Mouse (Mus musculus) common myeloid progenitor, adult 5-6 weeks (primary cell): Measurements from ENCODE around the gene Alg14. TPM values are rescaled to one million over a fixed set of nuclear protein-coding genes. Genes with fewer than 3 reads are reported as not detected.

ENCODE experiments used
- ATAC-seq: replicated peaks from 2 replicates; pipeline ENCODE4 v1.8.0; 2016; ENCODE audit warnings: low read depth, mild to moderate bottlenecking, moderate TSS enrichment, inconsistent platforms; ENCODE audit not compliant: poor library complexity, severe bottlenecking
- total RNA-seq: library from RNA; stranded (forward); fragments of 200-1000, 187-1606 nt; gene quantifications from 2 replicates; pipeline ENCODE4 v1.2.3, GENCODE M21; 2017

The Alg14 gene
- total RNA-seq, 1 experiment from 2014 or later, result 12.1 TPM

GRCm38 (mm10) chr3:121329647-121330046 is 38.1 kb downstream of the Alg14 start:
- ATAC-seq, result no peak

GRCm38 (mm10) chr3:121330244-121330646 is 38.7 kb downstream of the Alg14 start:
- peak; percentile 86 for ATAC-seq

GRCm38 (mm10) chr3:121336234-121336890 is 44.8 kb downstream of the Alg14 start:
- ATAC-seq, result no peak

- peak; percentile 63; the same call in 1 of the 2 replicates for ATAC-seq
Measured at GRCm38 (mm10) chr3:121338687-121339086, 47.1 kb downstream of the Alg14 start.

- no peak for ATAC-seq
Measured at GRCm38 (mm10) chr3:121340321-121340761, 48.8 kb downstream of the Alg14 start.

GRCm38 (mm10) chr3:121343224-121343623 is 51.7 kb downstream of the Alg14 start:
- ATAC-seq, result no peak

- ATAC-seq, result peak; percentile 53
Measured at GRCm38 (mm10) chr3:121344056-121344945, 52.7 kb downstream of the Alg14 start.

- ATAC-seq, result peak; percentile 84
Measured at GRCm38 (mm10) chr3:121344951-121345642, 53.5 kb downstream of the Alg14 start.

GRCm38 (mm10) chr3:121345643-121346000 is 54.0 kb downstream of the Alg14 start:
- no peak for ATAC-seq

GRCm38 (mm10) chr3:121346507-121347267 is 55.1 kb downstream of the Alg14 start:
- ATAC-seq, result no peak

GRCm38 (mm10) chr3:121348792-121349191 is 57.2 kb downstream of the Alg14 start:
- ATAC-seq, result no peak

- no peak for ATAC-seq
Measured at GRCm38 (mm10) chr3:121349334-121350169, 58.0 kb downstream of the Alg14 start.

GRCm38 (mm10) chr3:121351257-121351656 is 59.7 kb downstream of the Alg14 start:
- ATAC-seq, result peak; percentile 39

GRCm38 (mm10) chr3:121354281-121354680 is 62.7 kb downstream of the Alg14 start:
- ATAC-seq, result peak; percentile 53

- 0 out of 2 replicates have a peak, but pooled peaks have one; percentile 9 for ATAC-seq
Measured at GRCm38 (mm10) chr3:121354861-121355470, 63.4 kb downstream of the Alg14 start.

- no peak for ATAC-seq
Measured at GRCm38 (mm10) chr3:121355569-121355968, 64.0 kb downstream of the Alg14 start.

- ATAC-seq, result no peak
Measured at GRCm38 (mm10) chr3:121356111-121356510, 64.5 kb downstream of the Alg14 start.

- ATAC-seq, result no peak
Measured at GRCm38 (mm10) chr3:121357030-121357429, 65.5 kb downstream of the Alg14 start.

- ATAC-seq, result peak; percentile 57
Measured at GRCm38 (mm10) chr3:121358285-121358684, 66.7 kb downstream of the Alg14 start.
